Mouse (Mus musculus): ENCODE measurements around the gene Nle1.

The Nle1 gene

DNA sequence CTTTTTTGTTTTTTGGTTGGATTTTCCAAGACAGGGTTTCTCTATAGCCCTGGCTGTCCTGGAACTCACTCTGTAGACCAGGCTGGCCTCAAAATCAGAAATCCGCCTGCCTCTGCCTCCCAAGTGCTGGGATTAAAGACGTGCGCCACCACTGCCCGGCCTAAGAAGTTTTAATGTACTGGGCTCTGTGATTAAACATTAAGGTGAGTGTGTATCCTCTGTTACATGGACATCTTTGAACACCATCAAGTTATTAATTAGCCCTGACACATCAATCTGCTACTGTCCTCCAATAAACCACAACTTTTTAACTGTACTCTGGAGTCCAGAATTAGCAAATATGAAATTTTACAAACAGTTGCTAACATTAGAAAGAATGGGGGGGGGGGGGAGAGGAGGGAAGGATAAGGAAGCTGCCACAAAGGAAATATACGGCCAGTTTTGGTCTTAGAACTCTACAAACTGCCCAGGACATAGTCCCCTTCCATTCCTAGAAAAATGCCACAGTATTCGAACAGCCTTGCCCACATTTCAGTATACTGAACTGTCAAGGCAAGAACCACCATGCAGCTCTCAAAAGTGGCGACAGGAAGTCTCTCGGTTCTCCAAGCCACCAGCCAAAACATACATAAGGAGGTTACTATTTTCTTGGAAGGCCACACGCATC, 38.6 kb downstream of the Nle1 start:
- no peak for DNase-seq (ENCODE audit: low spot score)

DNA sequence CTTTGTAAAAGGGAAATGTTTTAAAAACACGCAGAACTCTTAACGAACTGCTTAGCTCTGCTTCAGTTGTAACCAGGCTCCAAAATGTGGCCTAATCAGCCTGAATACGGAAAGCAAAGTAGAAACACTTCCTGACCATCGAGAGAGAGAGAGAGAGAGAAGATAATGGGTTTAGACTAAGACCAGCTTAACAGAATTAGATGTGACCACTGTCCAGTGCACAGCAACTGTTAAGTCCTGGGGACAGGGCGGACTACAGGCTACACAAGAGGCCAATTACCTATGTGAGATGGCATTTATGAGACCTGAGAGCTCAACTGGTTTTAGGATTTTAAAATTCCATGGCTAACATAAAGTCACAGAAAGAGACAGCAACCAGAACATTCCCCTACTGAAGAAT, 40.3 kb downstream of the Nle1 start:
- DNase-seq (ENCODE audit: low spot score) = no peak

- DNase-seq (ENCODE audit: low spot score) = no peak
Measured at GRCm38 (mm10) chr11:82866850-82867564, 41.2 kb downstream of the Nle1 start.

DNA sequence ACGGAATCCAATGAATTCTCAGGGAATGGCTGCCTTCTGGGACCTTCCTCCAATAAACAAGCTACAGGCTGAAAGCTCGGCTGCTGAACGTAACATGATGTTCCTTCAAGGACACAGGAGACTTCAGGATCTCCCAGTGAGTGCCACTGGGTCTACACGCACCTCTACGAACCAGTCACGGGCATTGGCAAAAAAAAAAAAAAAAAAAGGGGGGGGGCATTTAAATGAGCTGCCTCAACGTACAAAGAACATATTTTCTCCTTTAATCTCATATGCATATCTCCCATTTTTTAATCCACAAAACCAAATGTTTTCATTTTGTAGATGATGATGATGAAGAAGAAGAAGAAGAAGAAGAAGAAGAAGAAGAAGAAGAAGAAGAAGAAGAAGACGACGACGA, 42.3 kb downstream of the Nle1 start:
- DNase-seq (ENCODE audit: low spot score) = no peak

DNA sequence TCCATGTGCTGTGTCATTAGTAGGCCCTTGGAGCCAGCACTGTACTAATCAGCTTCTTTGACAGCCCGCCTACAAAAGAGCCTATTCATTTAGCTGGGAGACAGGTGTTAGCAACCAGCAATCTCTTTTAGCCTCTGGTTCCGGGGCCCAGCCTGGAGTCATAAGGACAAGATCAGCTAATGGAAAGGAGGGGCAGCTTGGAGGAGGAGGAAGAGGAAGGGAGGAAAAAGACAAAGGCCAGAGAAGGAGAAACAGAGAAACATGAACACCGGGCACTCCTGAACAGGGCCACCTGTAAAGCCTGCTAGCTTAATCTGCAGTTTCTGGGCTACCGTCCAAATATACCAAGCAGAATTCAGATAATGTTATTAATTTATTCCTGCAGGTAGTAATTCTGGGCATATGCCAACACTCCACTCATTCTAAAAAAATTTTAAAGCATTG, 44.7 kb downstream of the Nle1 start:
- DNase-seq (ENCODE audit: low spot score) = no peak

GRCm38 (mm10) chr11:82863059-82863458, 45.2 kb downstream of the Nle1 start:
- DNase-seq (ENCODE audit: low spot score) = no peak

GRCm38 (mm10) chr11:82862638-82863037, 45.6 kb downstream of the Nle1 start:
- no peak for DNase-seq (ENCODE audit: low spot score)

- DNase-seq (ENCODE audit: low spot score) = no peak
Measured at GRCm38 (mm10) chr11:82861558-82861957, 46.7 kb downstream of the Nle1 start.

DNA sequence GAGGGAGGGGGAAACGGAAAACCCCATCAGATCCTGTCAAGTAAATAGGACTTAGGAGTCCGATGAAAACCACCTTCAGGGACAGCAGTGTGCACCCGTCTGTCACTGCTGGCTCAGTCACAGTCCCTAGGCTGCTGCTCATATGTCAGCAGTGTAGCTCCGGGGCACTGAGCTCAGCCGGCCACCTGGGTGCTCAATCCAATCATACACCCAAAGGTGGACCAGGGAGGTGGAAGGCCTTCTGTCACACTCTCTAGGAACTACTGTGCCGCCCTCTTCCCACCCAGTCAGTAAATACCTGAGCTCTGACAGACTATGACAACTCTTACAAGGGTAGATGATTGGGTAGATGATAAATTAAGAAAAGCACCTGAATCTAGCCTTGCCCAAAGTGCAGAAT, 47.5 kb downstream of the Nle1 start:
- DNase-seq (ENCODE audit: low spot score) = no peak

GRCm38 (mm10) chr11:82857307-82857848, 50.8 kb downstream of the Nle1 start:
- DNase-seq (ENCODE audit: low spot score) = no peak

- DNase-seq (ENCODE audit: low spot score) = no peak
Measured at GRCm38 (mm10) chr11:82856032-82856431, 52.2 kb downstream of the Nle1 start.

DNA sequence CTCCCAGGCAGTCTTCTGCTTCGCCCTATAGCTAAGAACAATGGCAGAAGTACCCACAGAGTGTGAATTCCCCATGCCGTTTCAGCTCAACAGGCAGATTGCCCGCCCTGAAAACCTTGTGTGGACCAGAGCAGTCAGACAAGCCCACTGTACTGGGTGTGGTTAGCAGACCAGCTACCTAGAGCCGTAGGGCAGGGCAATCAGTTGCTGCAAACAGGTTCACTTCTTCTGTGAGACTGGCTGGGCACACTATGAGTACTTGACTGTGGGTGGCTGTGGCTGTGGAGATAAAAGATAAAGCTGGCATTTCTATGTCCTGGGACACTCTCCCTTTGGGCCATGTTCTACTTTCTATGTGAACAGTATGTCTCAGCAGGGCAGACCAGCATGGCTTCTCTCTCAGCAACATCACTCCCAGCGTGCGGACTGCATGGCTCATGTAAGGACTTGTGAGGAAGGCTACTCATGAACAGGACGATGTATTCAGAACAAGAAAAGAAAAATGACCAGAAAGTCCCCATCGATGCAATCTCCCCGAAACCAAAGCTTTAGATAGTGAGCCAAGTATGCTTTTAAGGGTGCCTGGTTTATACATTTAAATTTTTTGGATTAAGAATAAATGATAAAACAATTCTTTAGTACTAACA, 52.8 kb downstream of the Nle1 start:
- no peak for DNase-seq (ENCODE audit: low spot score)

GRCm38 (mm10) chr11:82854111-82854510, 54.1 kb downstream of the Nle1 start:
- no peak for DNase-seq (ENCODE audit: low spot score)

DNA sequence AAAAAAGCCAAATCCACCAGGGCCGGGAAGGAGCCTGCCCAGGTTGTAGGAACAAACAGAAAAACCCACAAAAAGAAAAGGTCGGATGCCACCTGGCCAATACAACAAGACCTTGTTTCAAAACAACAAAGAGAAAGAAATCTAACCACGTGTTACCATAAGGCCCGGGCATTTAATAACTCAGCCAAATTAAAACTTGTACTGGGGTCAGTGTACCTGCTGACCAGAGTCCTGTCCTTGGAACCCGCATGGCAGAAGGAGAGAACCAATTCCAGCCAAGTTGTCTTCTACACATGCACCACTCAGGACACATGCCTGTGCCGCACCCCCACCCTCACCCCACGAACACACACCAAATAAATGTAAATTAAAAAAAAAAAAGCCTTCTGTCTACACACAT, 55.3 kb downstream of the Nle1 start:
- no peak for DNase-seq (ENCODE audit: low spot score)

- DNase-seq (ENCODE audit: low spot score) = no peak
Measured at GRCm38 (mm10) chr11:82852540-82852939, 55.7 kb downstream of the Nle1 start.

GRCm38 (mm10) chr11:82852115-82852514, 56.1 kb downstream of the Nle1 start:
- DNase-seq (ENCODE audit: low spot score) = no peak

All from layer of hippocampus, adult 9-10 months (tissue).